Mouse (Mus musculus): ENCODE measurements around the gene Dek. TPM values are rescaled to one million over a fixed set of nuclear protein-coding genes. Genes with fewer than 3 reads are reported as not detected.

Gene Dek
- polyA plus RNA-seq, 2 experiments, result 167 to 330 TPM

DNA sequence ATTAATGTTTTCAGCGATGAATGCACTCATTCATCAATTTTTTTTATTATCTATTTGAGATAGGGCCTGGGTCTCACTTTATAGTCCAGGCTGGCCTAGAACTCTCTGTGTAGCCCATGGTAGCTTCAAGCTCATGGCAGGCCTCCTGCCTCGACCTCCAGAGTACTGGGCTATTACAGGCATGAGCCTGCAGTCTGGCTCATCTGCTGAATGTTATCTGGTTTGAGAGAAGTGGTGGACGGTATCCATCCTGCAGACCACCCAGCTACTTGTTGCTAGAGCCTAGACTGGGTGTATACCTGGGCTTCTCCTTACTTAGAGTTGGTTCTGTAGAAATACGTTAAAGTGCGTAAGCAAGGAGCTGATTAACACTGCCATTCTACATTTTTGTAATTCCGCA lies 39.0 kb downstream of the Dek start:
- Histone ChIP-seq H3K27me3 (ENCODE audit: control insufficient read depth, insufficient read depth, low read length) (no peaks in the 10 kb centered on the region), H3K4me3 (ENCODE audit: insufficient read depth in 1 of 2, low read depth in 2 of 2, low read length in 2 of 2) (no peak overlapping the region), H3K9me3 (ENCODE audit: control insufficient read depth, low read length) (no peaks in the 10 kb centered on the region), H3K4me2 (ENCODE audit: low read depth) (no peak overlapping the region), H3K36me3 (replicated peaks; ENCODE audit: control insufficient read depth, insufficient read depth, low read depth) (no peaks in the 10 kb centered on the region), H3K4me1 (replicated peaks; ENCODE audit: control insufficient read depth in 2 of 2, insufficient read depth in 2 of 2, low read length in 1 of 2) (no peaks in the 10 kb centered on the region), H3K27ac (no peak overlapping the region), H3K9ac (replicated peaks) (no peak overlapping the region)
- TF ChIP-seq CTCF (IDR thresholded peaks at IDR 0.05; ENCODE audit: low read depth) (no peak), EP300 (IDR thresholded peaks at IDR 0.05; ENCODE audit: low read depth) (no peak)
- DNase-seq (ENCODE audit: low read depth in 3 of 3, low spot score in 3 of 3), result no peak
- WGBS (ENCODE audit: insufficient replicate concordance), result 74% methylated on average over 6 of the region's 6 CpGs
- ATAC-seq (ENCODE audit: insufficient read depth), result no peak

DNA sequence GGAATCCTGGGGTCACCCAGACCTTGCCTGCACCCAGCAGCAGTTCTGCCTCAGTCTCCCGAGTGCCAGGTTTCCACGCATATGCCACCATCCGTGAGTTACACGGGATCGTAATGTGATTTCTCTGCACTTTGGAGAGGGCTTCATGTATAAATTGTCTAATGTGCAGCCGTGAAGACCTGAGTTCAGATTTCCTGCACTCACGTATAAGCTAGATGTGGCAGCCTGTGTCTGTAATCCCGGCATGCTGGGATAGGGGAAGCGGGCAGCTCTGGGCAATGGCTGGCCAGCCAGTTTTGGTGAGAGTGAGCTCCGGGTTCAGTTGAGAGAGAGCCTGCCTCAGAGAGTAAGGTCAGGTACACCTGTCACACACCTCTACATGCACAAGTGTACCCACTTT lies 39.5 kb downstream of the Dek start:
- TF ChIP-seq CTCF (IDR thresholded peaks at IDR 0.05; ENCODE audit: low read depth) (no peak), EP300 (IDR thresholded peaks at IDR 0.05; ENCODE audit: low read depth) (no peak)
- Histone ChIP-seq H3K27ac (no peak overlapping the region), H3K9ac (replicated peaks) (no peak overlapping the region), H3K4me3 (ENCODE audit: insufficient read depth in 1 of 2, low read depth in 2 of 2, low read length in 2 of 2) (no peak overlapping the region), H3K4me1 (replicated peaks; ENCODE audit: control insufficient read depth in 2 of 2, insufficient read depth in 2 of 2, low read length in 1 of 2) (no peaks in the 10 kb centered on the region), H3K27me3 (ENCODE audit: control insufficient read depth, insufficient read depth, low read length) (no peaks in the 10 kb centered on the region), H3K4me2 (ENCODE audit: low read depth) (no peak overlapping the region), H3K9me3 (ENCODE audit: control insufficient read depth, low read length) (no peaks in the 10 kb centered on the region), H3K36me3 (replicated peaks; ENCODE audit: control insufficient read depth, insufficient read depth, low read depth) (no peaks in the 10 kb centered on the region)
- ATAC-seq (ENCODE audit: insufficient read depth) (no peak), DNase-seq (ENCODE audit: low read depth in 3 of 3, low spot score in 3 of 3) (no peak)
- WGBS (ENCODE audit: insufficient replicate concordance), result 79% methylated on average over 10 of the region's 10 CpGs

DNA sequence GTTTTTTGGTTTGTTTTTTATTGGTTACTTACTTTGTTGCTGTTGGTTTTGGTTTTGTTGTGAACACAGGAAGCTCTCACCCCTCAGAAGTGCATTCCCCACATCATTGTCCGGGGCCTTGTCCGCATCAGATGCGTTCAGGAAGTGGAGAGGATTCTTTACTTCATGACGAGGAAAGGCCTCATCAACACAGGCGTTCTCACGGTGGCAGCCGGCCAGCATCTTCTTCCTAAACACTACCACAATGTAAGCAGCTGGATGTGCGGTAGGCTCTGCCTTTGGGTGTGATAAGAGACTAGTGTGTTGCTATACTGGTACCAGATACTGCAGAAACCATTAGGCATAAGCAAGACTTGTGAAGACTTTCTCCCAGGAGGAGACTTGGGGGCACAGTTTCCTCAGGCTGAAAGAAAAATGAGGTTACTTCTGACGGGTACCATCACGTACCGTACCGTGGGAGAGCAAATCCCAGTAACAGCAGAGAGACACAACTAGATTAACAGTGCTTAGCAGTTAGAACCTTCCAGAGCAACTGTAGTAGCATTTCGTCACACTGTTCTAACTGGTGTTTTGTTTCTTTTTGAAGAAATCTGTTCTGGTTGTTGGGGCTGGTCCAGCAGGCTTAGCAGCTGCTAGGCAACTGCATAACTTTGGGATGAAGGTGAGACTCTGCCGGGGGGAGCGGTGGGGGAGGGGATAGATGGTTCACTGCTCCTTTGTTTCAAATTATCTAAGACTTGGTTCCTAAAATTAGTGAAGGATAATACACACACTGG lies 41.8 kb downstream of the Dek start:
- Histone ChIP-seq H3K9me3 (ENCODE audit: control insufficient read depth, low read length) (no peaks in the 10 kb centered on the region), H3K27me3 (ENCODE audit: control insufficient read depth, insufficient read depth, low read length) (no peaks in the 10 kb centered on the region), H3K4me3 (ENCODE audit: insufficient read depth in 1 of 2, low read depth in 2 of 2, low read length in 2 of 2) (no peak overlapping the region), H3K36me3 (replicated peaks; ENCODE audit: control insufficient read depth, insufficient read depth, low read depth) (no peaks in the 10 kb centered on the region), H3K27ac (no peak overlapping the region), H3K4me1 (replicated peaks; ENCODE audit: control insufficient read depth in 2 of 2, insufficient read depth in 2 of 2, low read length in 1 of 2) (no peaks in the 10 kb centered on the region), H3K9ac (replicated peaks) (no peak overlapping the region), H3K4me2 (ENCODE audit: low read depth) (no peak overlapping the region)
- ATAC-seq (ENCODE audit: insufficient read depth) (no peak), DNase-seq (ENCODE audit: low read depth in 3 of 3, low spot score in 3 of 3) (no peak)
- 72% methylated on average over 15 of the region's 15 CpGs for WGBS (ENCODE audit: insufficient replicate concordance)
- no peak for TF ChIP-seq CTCF (IDR thresholded peaks at IDR 0.05; ENCODE audit: low read depth)

DNA sequence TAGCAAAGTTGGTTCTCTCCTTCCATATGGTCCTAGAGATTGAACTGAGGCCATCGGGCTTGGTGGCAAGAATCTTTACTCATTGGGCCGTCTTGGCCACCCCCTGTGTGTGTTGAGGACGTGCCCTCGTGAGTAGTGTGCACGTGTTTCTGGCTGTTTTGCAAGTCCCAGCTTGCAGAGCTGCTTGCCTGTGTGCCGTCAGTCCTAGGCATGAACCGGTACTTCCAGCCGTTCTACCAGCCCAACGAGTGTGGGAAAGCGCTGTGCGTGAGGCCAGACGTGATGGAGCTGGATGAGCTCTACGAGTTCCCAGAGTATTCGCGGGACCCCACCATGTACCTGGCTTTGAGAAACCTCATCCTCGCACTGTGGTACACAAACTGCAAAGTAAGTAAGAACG lies 43.2 kb downstream of the Dek start:
- Histone ChIP-seq H3K4me2 (ENCODE audit: low read depth) (no peak overlapping the region), H3K36me3 (replicated peaks; ENCODE audit: control insufficient read depth, insufficient read depth, low read depth) (no peaks in the 10 kb centered on the region), H3K4me1 (replicated peaks; ENCODE audit: control insufficient read depth in 2 of 2, insufficient read depth in 2 of 2, low read length in 1 of 2) (no peaks in the 10 kb centered on the region), H3K4me3 (ENCODE audit: insufficient read depth in 1 of 2, low read depth in 2 of 2, low read length in 2 of 2) (no peak overlapping the region), H3K27ac (no peak overlapping the region), H3K9me3 (ENCODE audit: control insufficient read depth, low read length) (no peaks in the 10 kb centered on the region), H3K9ac (replicated peaks) (no peak overlapping the region), H3K27me3 (ENCODE audit: control insufficient read depth, insufficient read depth, low read length) (no peaks in the 10 kb centered on the region)
- no peak for DNase-seq (ENCODE audit: low read depth in 3 of 3, low spot score in 3 of 3)
- no peak for ATAC-seq (ENCODE audit: insufficient read depth)
- 84% methylated on average over 17 of the region's 17 CpGs for WGBS (ENCODE audit: insufficient replicate concordance)
- no peak for TF ChIP-seq CTCF (IDR thresholded peaks at IDR 0.05; ENCODE audit: low read depth)
- TF ChIP-seq EP300 (IDR thresholded peaks at IDR 0.05; ENCODE audit: low read depth), result no peak

DNA sequence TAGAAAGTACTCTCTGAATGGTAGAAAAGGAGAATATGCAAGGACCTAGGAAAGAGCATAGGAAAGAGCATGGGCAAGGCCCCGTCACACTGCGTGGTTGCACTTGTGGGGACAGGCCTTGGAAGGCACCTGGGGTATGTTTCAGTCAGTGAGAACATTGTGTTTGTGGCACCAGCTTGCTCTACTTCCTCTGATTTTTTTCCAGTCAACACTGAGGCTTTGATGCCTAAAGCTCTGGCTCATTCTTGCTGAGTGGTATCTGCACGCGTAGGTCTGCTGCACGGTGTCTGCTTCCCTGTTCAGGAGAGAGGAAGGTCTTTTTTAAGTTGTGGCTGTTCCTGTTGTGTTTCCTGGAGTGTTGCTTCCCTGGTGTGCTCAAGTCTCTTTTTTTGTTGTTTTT lies 49.2 kb downstream of the Dek start:
- WGBS (ENCODE audit: insufficient replicate concordance), result 77% methylated on average over 5 of the region's 5 CpGs
- Histone ChIP-seq H3K4me1 (replicated peaks; ENCODE audit: control insufficient read depth in 2 of 2, insufficient read depth in 2 of 2, low read length in 1 of 2) (no peaks in the 10 kb centered on the region), H3K4me3 (ENCODE audit: insufficient read depth in 1 of 2, low read depth in 2 of 2, low read length in 2 of 2) (no peak overlapping the region), H3K4me2 (ENCODE audit: low read depth) (no peak overlapping the region), H3K9ac (replicated peaks) (no peak overlapping the region), H3K36me3 (replicated peaks; ENCODE audit: control insufficient read depth, insufficient read depth, low read depth) (no peaks in the 10 kb centered on the region), H3K27me3 (ENCODE audit: control insufficient read depth, insufficient read depth, low read length) (no peaks in the 10 kb centered on the region), H3K9me3 (ENCODE audit: control insufficient read depth, low read length) (no peaks in the 10 kb centered on the region), H3K27ac (no peak overlapping the region)
- no peak for DNase-seq (ENCODE audit: low read depth in 3 of 3, low spot score in 3 of 3)
- TF ChIP-seq CTCF (IDR thresholded peaks at IDR 0.05; ENCODE audit: low read depth) (no peak), EP300 (IDR thresholded peaks at IDR 0.05; ENCODE audit: low read depth) (no peak)
- ATAC-seq (ENCODE audit: insufficient read depth), result no peak
